Mouse (Mus musculus): Measurements from ENCODE around the gene Hcn2.

DNA sequence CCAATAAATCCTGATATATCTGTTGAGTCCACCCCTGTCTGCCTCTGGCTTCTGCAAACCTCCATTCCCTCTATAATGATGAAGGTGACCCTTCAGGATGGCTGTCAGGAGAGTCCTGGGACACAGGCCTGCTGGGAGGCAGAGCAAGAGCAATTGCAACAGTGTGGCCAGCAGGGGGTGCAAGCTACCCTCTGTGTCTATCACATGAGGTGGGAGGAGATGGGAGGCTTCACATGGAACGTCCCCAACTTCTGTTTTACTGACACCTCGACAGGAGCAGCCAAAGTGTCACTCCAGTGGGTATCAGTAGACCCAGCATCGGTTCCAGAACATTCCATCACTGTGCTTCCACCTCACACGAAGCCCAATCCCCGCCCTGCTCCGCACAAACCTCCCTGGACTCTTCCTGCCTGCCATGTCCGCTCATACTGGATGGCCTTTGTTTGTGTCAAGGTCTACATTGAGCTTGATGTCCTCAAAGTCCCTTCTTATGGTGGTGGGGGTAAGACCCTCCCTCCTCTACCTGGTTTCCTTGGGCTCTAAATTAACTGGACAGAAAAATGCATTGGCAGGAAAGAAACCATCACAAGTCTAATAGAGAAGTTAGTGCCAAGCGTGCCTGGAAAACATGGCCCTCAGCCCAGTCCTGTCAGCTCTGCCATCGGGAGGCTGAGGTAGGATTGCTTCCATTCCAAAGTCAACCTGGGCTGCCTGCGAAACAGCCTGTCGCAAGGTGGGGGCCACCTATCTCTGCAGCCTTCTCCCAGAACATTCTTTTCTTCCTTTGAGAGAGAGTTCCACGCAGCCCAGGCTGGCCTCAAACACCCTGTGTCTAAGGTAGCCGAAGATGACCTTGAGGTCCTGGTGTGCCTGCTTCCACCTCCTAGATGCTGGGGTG, 21.0 kb upstream of the Hcn2 start:
- peak; percentile 98 for TF ChIP-seq CTCF (IDR thresholded peaks at IDR 0.05; ENCODE audit: low read depth)
- TF ChIP-seq EP300 (IDR thresholded peaks at IDR 0.05; ENCODE audit: low read depth): no peak

Measured in liver, postnatal 0 days (tissue).